Mouse (Mus musculus): ENCODE results near the gene Bbs12.

- TF ChIP-seq CTCF (IDR thresholded peaks at IDR 0.05; ENCODE audit: low read depth): peak; percentile 86
- TF ChIP-seq EP300 (IDR thresholded peaks at IDR 0.05; ENCODE audit: low read depth): no peak
Observed at GRCm38 (mm10) chr3:37271209-37271608, 41.1 kb upstream of the Bbs12 start.

Data from liver, postnatal 0 days (tissue).